Mouse (Mus musculus) lung, postnatal 0 days (tissue): ENCODE data around the gene Rpn1.

Experiments
- CTCF ChIP-seq: IDR thresholded peaks from 2 replicates; pipeline ENCODE4 v1.5.1; 2016; ENCODE audit warnings: antibody characterized with exemption, mild to moderate bottlenecking
- EP300 ChIP-seq: IDR thresholded peaks from 2 replicates; pipeline ENCODE4 v1.6.1; 2016; ENCODE audit warnings: antibody characterized with exemption, mild to moderate bottlenecking, control low read depth

DNA sequence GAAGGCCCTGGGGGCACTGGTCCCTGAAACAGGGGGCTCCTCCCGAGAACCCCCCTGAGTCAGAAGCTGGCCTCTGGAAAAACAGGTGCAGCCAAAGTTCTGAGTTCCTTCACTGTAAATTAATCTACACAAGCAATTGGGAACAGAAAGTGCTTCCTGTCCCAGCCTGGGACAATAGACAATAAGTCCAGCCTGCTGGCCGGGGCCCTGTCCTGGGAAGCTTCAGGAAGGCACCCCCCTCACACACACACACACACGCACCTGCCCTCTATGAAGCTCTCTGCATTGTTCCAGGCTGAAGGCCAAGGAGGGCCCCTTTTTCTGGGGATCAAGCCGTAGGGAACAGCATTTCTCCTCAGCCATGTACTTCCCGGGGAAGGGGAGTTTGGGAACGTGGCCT, 49.6 kb downstream of the Rpn1 start:
- TF ChIP-seq EP300 (peak; percentile 92), CTCF (no peak)
